ENCODE assay signal across 12 mouse cellular contexts in genomic region chr8:120966557-120966956, GRCm38 (mm10).
"Had no signal": no experiment of that assay in that cellular context is flagged by ENCODE, and none has a peak within 500 bp of the region (broad histone marks: within the 10 kb centered on the region; RNA-seq: fewer than 3 reads in every experiment).

No protein-coding gene starts in this region.

- H3K4me3 ChIP-seq: kidney, embryonic 15.5 days; limb, embryonic 13.5 days; midbrain, embryonic 13.5 days; myocyte had no signal

- H3K4me2 ChIP-seq: kidney, embryonic 15.5 days; limb, embryonic 13.5 days; midbrain, embryonic 13.5 days had no signal

- H3K4me1 ChIP-seq: limb, embryonic 13.5 days had no signal

- H3K36me3 ChIP-seq: kidney, embryonic 15.5 days; limb, embryonic 13.5 days; midbrain, embryonic 13.5 days had no signal

- H3K27ac ChIP-seq: kidney, embryonic 15.5 days; limb, embryonic 13.5 days; liver, embryonic 14.5 days; midbrain, embryonic 13.5 days had no signal

- ATAC-seq: intestine, embryonic 16.5 days; midbrain, embryonic 13.5 days had no signal

- DNase-seq: kidney, adult 2 months; kidney, postnatal 36 days; layer of hippocampus, adult 9-11 months; layer of hippocampus, postnatal 36 days; retina, postnatal 1 day; thymus, postnatal 4 days had no signal

- H3K9ac ChIP-seq: kidney, embryonic 15.5 days; limb, embryonic 13.5 days; liver, embryonic 14.5 days; midbrain, embryonic 13.5 days had no signal

- H3K9me3 ChIP-seq: kidney, embryonic 15.5 days; limb, embryonic 13.5 days; midbrain, embryonic 13.5 days had no signal
